Mouse (Mus musculus) erythroblast, adult 5-6 weeks (primary cell): Measurements from ENCODE around the gene Rapgef6. TPM values are rescaled to one million over a fixed set of nuclear protein-coding genes. Genes with fewer than 3 reads are reported as not detected.
"Not testable (repeated sequence)": the region's sequence is repeated elsewhere in the genome, so short reads cannot be mapped to it uniquely, and the experiment has no call there.

Experiments
- ATAC-seq: replicated peaks from 2 replicates; pipeline ENCODE4 v1.8.0; 2016; ENCODE audit warnings: moderate number of reproducible peaks, mild to moderate bottlenecking, moderate TSS enrichment, inconsistent platforms; ENCODE audit not compliant: poor library complexity, low FRiP score, severe bottlenecking
- total RNA-seq, 2 experiments: library from RNA; stranded (forward) in 1 of 2; stranded (reverse) in 1 of 2; fragments of 150-400 nt in 1 of 2; fragments of 200-764, 138-1000 nt in 1 of 2; gene quantifications; 2 replicates each; pipeline versions ENCODE4 v1.2.3 to v1.2.4; 2015 to 2017; ENCODE audit warnings: low replicate concordance in 2 of 2

The Rapgef6 gene
- total RNA-seq, 2 experiments from 2014 or later = 33.0 to 47.5 TPM

DNA sequence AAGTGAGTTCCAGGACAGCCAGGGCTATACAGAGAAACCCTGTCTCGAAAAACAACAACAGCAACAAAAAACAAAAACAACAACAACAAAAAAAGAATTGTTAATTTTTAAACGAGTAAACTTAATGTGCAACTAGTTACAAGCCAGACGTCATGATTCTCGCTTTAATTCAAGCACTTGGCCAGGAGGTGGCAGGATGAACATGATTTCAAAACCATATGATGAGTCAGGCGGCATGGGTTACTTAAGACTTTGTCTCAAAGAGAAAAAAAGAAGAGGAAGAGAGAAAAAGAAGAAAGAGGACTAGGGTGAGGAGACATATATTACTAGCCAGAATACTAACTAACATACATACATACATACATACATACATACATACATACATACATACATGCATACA lies 40.1 kb downstream of the Rapgef6 start:
- ATAC-seq = no peak

DNA sequence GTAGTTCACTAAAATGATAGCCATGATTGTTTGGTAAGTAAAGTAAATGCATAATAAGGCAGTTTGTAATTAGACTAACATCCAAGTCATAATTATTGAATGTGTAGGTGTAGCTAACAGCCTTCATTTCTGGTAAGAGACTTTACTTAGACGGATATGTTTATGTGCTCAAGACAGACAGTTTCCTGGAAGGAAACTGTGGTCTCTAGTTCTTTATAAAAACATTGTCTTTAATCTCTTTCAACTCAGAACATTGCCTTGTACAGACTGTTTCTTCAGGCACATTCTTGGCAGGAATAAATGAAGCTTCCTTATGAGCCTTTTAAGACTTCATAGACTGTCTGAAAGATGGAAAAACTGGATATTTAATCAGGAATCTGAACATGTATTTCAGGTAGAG lies 45.3 kb downstream of the Rapgef6 start:
- ATAC-seq = no peak

GRCm38 (mm10) chr11:54574741-54575140 lies 52.1 kb downstream of the Rapgef6 start:
- no peak for ATAC-seq

DNA sequence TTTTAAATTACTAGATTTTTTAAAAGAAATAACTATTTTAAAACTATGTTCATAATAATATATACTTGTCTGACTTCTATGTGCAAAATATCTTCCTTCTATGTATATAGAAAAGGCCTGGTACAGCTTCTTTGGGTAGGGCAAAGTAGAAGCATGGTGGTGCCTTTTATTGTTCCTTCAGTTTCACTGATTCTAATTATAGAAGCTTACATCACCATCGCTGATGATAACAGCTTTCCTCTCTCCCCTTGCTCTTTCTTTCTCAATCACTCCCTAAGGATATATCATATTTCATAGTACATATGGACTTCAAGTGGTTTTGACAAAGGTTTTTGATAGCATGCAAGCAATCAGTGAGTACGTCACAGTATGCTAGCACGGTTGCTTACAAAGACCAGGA lies 69.9 kb downstream of the Rapgef6 start:
- ATAC-seq = no peak

GRCm38 (mm10) chr11:54594049-54594448 lies 71.4 kb downstream of the Rapgef6 start:
- ATAC-seq = no peak

DNA sequence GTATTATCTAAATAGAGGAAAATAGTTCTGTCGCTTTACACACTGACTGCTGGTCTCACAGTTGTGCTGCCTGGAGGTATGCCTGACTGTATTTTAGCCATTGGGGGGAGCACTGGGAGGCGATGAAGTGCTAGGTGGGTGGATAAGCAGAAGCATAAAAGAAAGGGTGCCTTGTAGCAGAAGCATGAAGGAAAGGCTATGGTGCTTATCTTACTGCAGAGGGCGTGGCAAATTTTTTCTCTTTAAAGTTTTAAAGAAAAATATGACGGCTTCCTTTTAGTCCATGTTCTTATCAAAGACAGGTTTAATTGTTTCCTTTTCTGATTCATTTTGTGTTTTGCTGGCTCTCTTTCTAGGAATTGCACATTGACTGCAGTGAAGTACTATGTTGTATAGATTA lies 72.4 kb downstream of the Rapgef6 start:
- ATAC-seq = no peak

DNA sequence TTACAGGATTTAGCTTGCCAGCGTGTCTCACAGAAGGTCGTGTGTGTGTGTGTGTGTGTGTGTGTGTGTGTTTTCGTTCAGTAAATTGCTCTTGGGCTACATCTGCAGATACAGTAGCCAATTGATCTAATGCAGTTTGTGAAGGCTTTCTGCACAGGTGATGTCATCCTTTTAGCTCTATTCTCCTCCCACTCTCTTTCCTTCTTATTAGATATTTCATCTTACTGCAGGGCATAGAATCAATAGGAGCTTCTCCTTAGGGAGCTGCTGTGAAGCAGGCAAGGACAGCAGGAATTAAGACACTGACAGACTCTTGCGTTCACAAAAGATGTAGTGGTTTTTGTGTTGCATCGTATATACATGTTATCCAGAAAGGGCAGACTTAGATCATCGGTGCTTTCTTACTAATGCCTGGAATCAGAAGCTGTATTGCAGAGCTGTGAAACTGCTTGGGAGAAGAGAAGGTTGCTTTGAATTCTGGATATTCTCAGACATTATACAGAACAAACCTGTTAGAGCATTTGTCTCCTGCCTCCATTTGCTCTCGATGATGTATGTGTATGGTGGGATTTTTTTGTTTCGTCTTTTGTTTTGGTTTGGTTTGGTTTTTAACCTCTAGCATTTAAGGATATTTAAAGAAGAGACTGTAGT lies 73.4 kb downstream of the Rapgef6 start:
- ATAC-seq = no peak

- ATAC-seq = no peak
Measured at GRCm38 (mm10) chr11:54597902-54598447, 75.3 kb downstream of the Rapgef6 start.

GRCm38 (mm10) chr11:54601121-54601520 lies 78.5 kb downstream of the Rapgef6 start:
- ATAC-seq = no peak

GRCm38 (mm10) chr11:54602764-54603163 lies 80.1 kb downstream of the Rapgef6 start:
- ATAC-seq = not testable (repeated sequence)

- no peak for ATAC-seq
Measured at GRCm38 (mm10) chr11:54604415-54604814, 81.8 kb downstream of the Rapgef6 start.

DNA sequence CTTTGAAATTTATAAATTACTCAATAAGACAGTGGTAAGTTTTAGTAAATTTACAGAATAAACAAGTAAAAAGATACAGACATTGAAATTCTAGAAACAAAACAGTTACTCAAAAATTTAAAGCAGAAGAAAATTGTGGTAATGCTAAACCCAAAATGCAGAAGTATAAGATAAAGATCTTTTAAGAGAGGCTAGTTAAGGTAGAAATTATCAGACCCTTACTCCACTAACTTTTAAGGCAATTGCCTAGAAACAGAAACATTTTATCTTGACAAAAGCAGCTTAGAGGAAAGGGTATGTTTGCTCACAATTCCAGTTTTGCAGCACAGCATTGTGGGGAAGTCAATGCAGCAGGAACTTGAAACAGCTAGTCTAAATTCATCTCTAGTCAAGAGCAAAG lies 91.0 kb downstream of the Rapgef6 start:
- ATAC-seq = no peak

GRCm38 (mm10) chr11:54614560-54614959 lies 91.9 kb downstream of the Rapgef6 start:
- ATAC-seq = no peak

GRCm38 (mm10) chr11:54618841-54619240 lies 96.2 kb downstream of the Rapgef6 start:
- no peak for ATAC-seq

- no peak for ATAC-seq
Measured at GRCm38 (mm10) chr11:54621725-54622124, 99.1 kb downstream of the Rapgef6 start.

- no peak for ATAC-seq
Measured at GRCm38 (mm10) chr11:54626905-54627304, 104.3 kb downstream of the Rapgef6 start.

- ATAC-seq = no peak
Measured at GRCm38 (mm10) chr11:54646420-54646819, 123.8 kb downstream of the Rapgef6 start.

- ATAC-seq = no peak
Measured at GRCm38 (mm10) chr11:54648573-54648972, 125.9 kb downstream of the Rapgef6 start.

GRCm38 (mm10) chr11:54655420-54655819 lies 132.8 kb downstream of the Rapgef6 start:
- no peak for ATAC-seq

DNA sequence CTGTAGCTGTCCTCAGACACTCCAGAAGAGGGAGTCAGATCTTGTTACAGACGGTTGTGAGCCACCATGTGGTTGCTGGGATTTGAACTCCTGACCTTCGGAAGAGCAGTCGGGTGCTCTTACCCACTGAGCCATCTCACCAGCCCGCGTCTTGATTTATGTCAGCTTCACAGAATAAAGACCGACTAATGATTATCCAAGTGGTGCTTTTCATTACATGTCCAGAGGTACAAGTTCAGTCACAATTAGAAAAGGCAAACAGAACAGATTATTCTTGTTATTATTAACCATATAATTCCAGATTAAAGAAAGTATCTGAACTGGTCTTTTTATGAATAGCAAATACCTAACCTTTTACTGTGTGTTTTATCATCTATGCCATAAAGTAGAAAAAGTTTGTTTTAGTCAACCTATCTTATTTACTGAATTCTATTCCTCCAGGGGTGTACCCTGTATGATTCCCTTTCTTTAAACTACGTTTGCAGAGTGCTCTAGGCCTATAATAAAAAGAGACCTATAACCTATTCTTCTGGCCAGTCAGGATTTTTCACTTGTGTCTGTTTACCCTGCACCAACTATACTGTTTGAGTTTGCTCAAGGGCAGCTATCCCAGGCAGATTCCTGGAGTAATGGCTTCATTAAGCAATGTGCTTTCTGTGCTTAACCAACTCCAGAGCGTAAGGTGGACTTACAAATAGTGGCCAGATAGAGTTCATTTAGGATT lies 151.1 kb downstream of the Rapgef6 start:
- no peak for ATAC-seq

- ATAC-seq = no peak
Measured at GRCm38 (mm10) chr11:54675792-54676489, 153.3 kb downstream of the Rapgef6 start.
